Mouse (Mus musculus) thymus, adult 2 months (tissue): Measurements from ENCODE around the gene Acp7.

ENCODE experiments used
- CTCF ChIP-seq: fragments of 200-500 bp; IDR thresholded peaks from 2 replicates; pipeline ENCODE4 v1.5.1; 2012; ENCODE audit warnings: mild to moderate bottlenecking, control low read depth, low read length, moderate library complexity, borderline replicate concordance; ENCODE audit not compliant: control insufficient read depth, poor library complexity, insufficient read depth; ENCODE audit errors: extremely low read depth
- POLR2A ChIP-seq: fragments of 200-500 bp; IDR thresholded peaks from 2 replicates; pipeline ENCODE4 v1.6.1; 2012; ENCODE audit warnings: mild to moderate bottlenecking, low read length, control low read depth, moderate library complexity; ENCODE audit not compliant: control insufficient read depth, poor library complexity, insufficient read depth; ENCODE audit errors: extremely low read depth

DNA sequence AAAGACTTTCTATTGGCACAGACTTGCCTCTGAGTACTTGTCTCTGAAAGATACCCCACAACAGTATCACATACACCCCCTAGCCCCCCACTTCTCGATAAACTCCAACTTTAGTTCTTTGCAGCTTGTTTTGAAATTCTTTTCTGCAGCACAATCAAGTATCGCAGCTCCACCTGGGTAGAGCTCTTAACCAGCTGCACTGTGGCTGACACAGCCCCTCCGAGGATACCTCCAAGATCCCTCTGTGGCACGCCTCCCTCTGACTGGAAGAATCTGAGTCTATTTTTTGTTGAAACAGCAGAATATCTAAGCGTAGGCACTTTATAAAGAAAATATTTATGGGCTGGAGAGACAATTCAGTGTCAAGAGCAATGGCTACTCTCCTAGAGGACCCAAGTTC lies 41.1 kb upstream of the Acp7 start:
- no peak for TF ChIP-seq CTCF
- TF ChIP-seq POLR2A = no peak
